Mouse (Mus musculus) Patski (cell line): ENCODE results near the gene L3mbtl4. TPM values are rescaled to one million over a fixed set of nuclear protein-coding genes. Genes with fewer than 3 reads are reported as not detected.

Experiments used
- ATAC-seq: fragments of 100-300 bp; one replicate; pipeline ENCODE4 v1.8.0; 2021
- CTCF ChIA-PET: fragments of 350-600 bp; sonication (Branson Sonifier 250); formaldehyde crosslinking; loops from one replicate; lab custom pipeline; 2022; ENCODE audit warnings: inconsistent platforms; lab: Charles Lee
- POLR2A ChIA-PET: fragments of 350-600 bp; sonication (Branson Sonifier 250); formaldehyde crosslinking; loops from one replicate; lab custom pipeline; 2022; ENCODE audit warnings: antibody characterized with exemption, inconsistent platforms; lab: Charles Lee
- DNase-seq: peaks from one replicate; pipeline ENCODE4 v3.0.0-alpha.2; 2011; ENCODE audit warnings: low read depth, low spot score
- H3K27me3 ChIP-seq: fragments of 371-371 bp; one replicate; pipeline ENCODE4 v1.5.1; 2021
- CTCF ChIP-seq: fragments of 100-300 bp; IDR thresholded peaks from one replicate; pipeline ENCODE4 v1.5.1; 2021
- in situ Hi-C: fragments of 300-500 bp; cut with MboI; formaldehyde crosslinking; loops from 3 replicates; pipeline ENCODE4 v1.11.1; 2018; ENCODE audit warnings: low pct_unique_long_range_greater_than_20kb, mixed read lengths
- polyA plus RNA-seq: library from polyadenylated mRNA; unstranded; gene quantifications from one replicate; pipeline ENCODE4 v1.2.3, GENCODE M21; 2021

Gene L3mbtl4
- polyA plus RNA-seq, result 0.35 TPM

DNA sequence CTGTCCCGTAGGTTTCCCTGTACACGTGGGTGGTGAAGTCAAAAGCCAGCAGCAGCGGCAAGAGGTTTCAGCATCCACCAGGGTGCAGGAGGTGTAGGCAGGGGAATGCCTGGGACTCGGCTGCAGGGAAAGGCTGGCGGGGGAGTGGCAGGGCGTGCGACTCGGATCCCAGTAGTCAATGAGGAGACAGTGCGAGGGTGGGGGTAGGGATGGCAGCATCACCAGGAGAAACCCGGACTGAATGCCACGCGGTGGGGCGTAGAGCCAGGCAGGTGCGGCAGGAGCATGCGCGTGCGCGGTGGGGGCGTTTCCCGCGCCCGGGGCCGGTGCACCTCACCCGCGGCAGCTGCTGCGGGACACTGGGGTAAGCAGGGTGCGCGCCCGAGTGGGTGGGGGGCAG lies at the start of gene L3mbtl4:
Gene L3mbtl4, plus strand, starts transcription at position 271 of the 400 bp plus-strand sequence.
- no peak for DNase-seq

DNA sequence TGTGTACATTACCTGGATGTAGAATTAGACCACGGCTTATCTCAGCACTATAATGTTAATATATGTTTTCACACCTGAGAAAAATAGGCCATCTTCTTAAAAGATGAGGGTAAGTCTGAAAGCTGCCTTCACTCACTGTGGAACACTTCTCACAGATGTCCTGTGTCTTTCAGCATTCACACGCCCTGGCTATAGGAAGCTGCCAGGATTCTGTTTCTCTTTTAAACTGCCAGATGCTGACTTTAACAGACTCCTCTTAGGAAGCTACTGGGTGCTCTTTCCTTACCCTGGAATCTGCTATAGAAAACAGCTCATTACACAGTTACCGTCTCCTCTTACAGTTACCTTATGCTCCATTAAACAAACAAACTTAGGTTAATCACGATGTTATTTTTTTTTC lies 43.1 kb upstream of the L3mbtl4 start:
- POLR2A ChIA-PET, result no interaction called here
- no peak for ATAC-seq
- no peak for DNase-seq
- H3K27me3 ChIP-seq, result no peaks in the 10 kb centered on the region
- CTCF ChIA-PET, result interaction anchor here (1.7 kb wide), 1 partner anchor 20 kb away, joined by 3 read pairs; no protein-coding TSS in a partner anchor
- in situ Hi-C loops, result no loop called here
- no peak for TF ChIP-seq CTCF

More for the DNA sequence above, at the start of gene L3mbtl4:
- CTCF ChIA-PET, result no interaction called here
- no peak for TF ChIP-seq CTCF
- ATAC-seq, result no peak
- in situ Hi-C loops, result no loop called here
- POLR2A ChIA-PET, result no interaction called here
- peaks cover 28% of the 10 kb centered on the region for H3K27me3 ChIP-seq

DNA sequence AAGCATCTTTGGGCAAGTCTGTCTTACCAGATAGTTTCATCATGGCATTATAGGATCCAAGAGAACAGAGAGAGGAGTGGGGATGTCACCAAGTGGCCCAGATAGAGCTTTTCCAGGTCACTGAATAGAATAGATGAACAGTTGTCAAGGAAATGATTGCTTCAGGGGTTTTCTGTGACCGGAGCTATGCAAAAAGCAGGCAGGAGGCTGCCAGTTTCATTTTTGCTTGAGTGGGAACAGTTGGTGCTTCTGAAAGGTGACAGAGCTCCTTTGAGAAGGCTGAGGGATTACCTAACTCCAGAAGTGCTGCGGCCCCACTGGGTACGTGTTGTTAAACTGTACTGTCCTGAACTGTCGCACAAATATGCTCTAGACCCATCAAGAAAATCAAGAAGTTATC lies 38.2 kb upstream of the L3mbtl4 start:
- no peak for DNase-seq
- no peak for ATAC-seq
- POLR2A ChIA-PET, result interaction anchor here (0.7 kb wide), 1 partner anchor 1719 kb away, joined by 4 read pairs; no protein-coding TSS in a partner anchor
- CTCF ChIA-PET, result no interaction called here
- H3K27me3 ChIP-seq, result no peaks in the 10 kb centered on the region
- no peak for TF ChIP-seq CTCF
- in situ Hi-C loops, result no loop called here

GRCm38 (mm10) chr17:68236992-68237391 lies 36.6 kb upstream of the L3mbtl4 start:
- ChIA-PET POLR2A (no interaction called here), CTCF (no interaction called here)
- ATAC-seq (no peak), DNase-seq (no peak)
- no peak for TF ChIP-seq CTCF
- in situ Hi-C loops, result no loop called here
- no peaks in the 10 kb centered on the region for H3K27me3 ChIP-seq

DNA sequence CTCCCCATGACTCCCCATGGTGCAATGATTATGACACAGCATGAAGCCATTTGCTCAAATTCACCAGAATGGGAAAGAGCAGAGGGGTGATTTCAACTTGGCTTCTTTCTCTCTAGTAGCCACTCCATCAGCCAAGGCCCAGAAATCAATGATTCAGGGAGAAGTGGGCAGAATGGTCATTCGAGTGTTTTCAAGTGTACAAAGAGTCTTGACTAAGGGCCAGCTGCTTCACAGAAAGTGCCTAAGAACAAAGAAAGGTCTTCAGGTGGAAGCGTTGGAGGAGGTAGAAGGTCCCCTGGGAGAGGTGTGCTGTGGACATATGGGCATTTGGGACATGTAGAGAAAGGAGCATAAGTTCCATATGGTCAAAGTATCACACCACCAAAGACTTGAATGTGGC lies 33.4 kb upstream of the L3mbtl4 start:
- ChIA-PET CTCF (no interaction called here), POLR2A (no interaction called here)
- no peak for ATAC-seq
- in situ Hi-C loops, result no loop called here
- no peak for TF ChIP-seq CTCF
- H3K27me3 ChIP-seq, result no peaks in the 10 kb centered on the region
- no peak for DNase-seq

- DNase-seq (no peak), ATAC-seq (no peak)
- in situ Hi-C loops, result no loop called here
- no peak for TF ChIP-seq CTCF
- ChIA-PET POLR2A (no interaction called here), CTCF (no interaction called here)
- no peaks in the 10 kb centered on the region for H3K27me3 ChIP-seq
Measured at GRCm38 (mm10) chr17:68264835-68265557, 8.6 kb upstream of the L3mbtl4 start.

GRCm38 (mm10) chr17:68273954-68274353 lies 357 bp downstream of the L3mbtl4 start:
- TF ChIP-seq CTCF, result no peak
- in situ Hi-C loops, result no loop called here
- DNase-seq (no peak), ATAC-seq (no peak)
- POLR2A ChIA-PET, result no interaction called here
- peaks cover 28% of the 10 kb centered on the region for H3K27me3 ChIP-seq
- CTCF ChIA-PET, result no interaction called here

GRCm38 (mm10) chr17:68275138-68275537 lies 1.5 kb downstream of the L3mbtl4 start:
- no peak for ATAC-seq
- no peak for DNase-seq
- CTCF ChIA-PET, result no interaction called here
- POLR2A ChIA-PET, result no interaction called here
- TF ChIP-seq CTCF, result no peak
- H3K27me3 ChIP-seq, result peaks cover 28% of the 10 kb centered on the region
- in situ Hi-C loops, result no loop called here

DNA sequence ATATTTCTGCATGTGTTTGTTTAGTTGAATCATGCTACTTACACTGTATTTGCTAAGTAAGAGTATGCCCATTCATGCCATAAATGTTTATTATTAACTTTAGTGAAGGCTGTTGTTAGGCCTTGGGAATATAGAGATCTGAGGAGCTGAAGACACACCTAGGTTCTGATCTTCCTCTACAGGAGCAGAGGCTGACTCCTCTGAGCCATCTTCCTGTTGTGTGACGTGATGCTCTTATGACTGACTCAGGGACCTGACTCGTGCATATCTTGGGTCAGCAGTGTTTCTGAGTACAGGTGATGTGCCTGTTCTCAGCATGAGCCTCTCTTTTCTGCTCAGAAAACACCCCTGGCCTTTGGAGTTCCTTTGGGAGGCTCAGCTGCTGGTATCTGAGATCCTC lies 7.3 kb downstream of the L3mbtl4 start:
- TF ChIP-seq CTCF, result no peak
- H3K27me3 ChIP-seq, result no peaks in the 10 kb centered on the region
- ATAC-seq, result no peak
- ChIA-PET CTCF (no interaction called here), POLR2A (no interaction called here)
- no peak for DNase-seq
- in situ Hi-C loops, result no loop called here

DNA sequence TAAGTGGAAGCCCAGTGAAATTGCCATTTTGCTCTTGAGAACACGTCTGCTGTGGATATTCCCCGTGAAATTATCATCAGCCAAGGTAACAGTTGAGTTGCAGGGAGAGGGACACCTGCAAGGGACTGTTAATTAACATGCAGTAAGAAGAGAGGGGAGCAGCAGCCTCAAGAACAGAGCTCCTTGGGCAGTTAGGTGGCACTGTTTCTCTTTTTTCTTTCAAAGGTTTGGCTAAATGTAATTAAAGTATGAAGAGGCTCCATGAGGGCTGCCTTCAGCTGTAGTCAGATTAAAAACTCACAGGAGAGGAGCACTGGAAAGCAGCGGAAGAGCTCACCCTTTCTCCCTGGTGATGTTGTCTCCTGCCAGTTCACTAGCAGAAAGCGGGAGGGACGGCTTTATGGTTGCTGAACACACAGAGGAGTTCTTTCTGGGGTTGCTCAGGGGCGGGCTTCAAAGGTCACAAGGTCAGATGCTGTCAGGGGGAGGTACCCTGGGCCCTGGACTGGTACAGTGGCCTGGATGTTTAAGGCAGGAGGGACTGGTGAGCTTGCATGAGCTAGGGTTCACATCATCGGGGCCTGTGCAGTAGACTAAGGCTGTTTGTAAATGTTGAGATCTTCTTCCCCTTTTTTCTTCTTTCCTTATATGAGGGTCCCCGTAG lies 11.7 kb downstream of the L3mbtl4 start:
- TF ChIP-seq CTCF, result no peak
- H3K27me3 ChIP-seq, result no peaks in the 10 kb centered on the region
- CTCF ChIA-PET, result interaction anchor here (0.9 kb wide), 1 partner anchor 16 kb away, joined by 3 read pairs; no protein-coding TSS in a partner anchor
- in situ Hi-C loops, result no loop called here
- POLR2A ChIA-PET, result no interaction called here
- DNase-seq, result no peak
- ATAC-seq, result no peak

GRCm38 (mm10) chr17:68288094-68288493 lies 14.5 kb downstream of the L3mbtl4 start:
- ChIA-PET CTCF (no interaction called here), POLR2A (no interaction called here)
- TF ChIP-seq CTCF, result no peak
- in situ Hi-C loops, result no loop called here
- no peaks in the 10 kb centered on the region for H3K27me3 ChIP-seq
- ATAC-seq (no peak), DNase-seq (no peak)
